Mouse (Mus musculus) liver, embryonic 16.5 days (tissue): ENCODE data around the gene Egfl7. TPM values are rescaled to one million over a fixed set of nuclear protein-coding genes. Genes with fewer than 3 reads are reported as not detected.
A peak's percentile ranks its signal among the peaks of the same experiment; 100 is the strongest.

Source experiments
- ATAC-seq: fragments of 200-750 bp; cut with Nextera tagmentation; 2 replicates; pipeline ENCODE4 v1.8.0; 2017; ENCODE audit warnings: low read depth, mild to moderate bottlenecking, moderate number of reproducible peaks, moderate library complexity
- H3K27ac ChIP-seq: fragments of 300-500 bp; sonication (generic); 2 replicates; pipeline ENCODE4 v1.5.1; 2014; ENCODE audit warnings: mild to moderate bottlenecking, low read length
- H3K27me3 ChIP-seq: fragments of 300-500 bp; sonication (generic); 2 replicates; pipeline ENCODE4 v1.6.1; 2014; ENCODE audit warnings: low read depth, low read length, mixed read lengths; ENCODE audit not compliant: control insufficient read depth, insufficient read depth
- H3K36me3 ChIP-seq: fragments of 300-500 bp; sonication (generic); 2 replicates; pipeline ENCODE4 v1.6.1; 2014; ENCODE audit warnings: mild to moderate bottlenecking; ENCODE audit not compliant: control insufficient read depth, insufficient read depth
- H3K4me1 ChIP-seq: fragments of 300-500 bp; sonication (generic); 2 replicates; pipeline ENCODE4 v1.6.1; 2014; ENCODE audit warnings: low read depth, low read length, mixed read lengths; ENCODE audit not compliant: control insufficient read depth
- H3K4me2 ChIP-seq: fragments of 300-500 bp; sonication (generic); 2 replicates; pipeline ENCODE4 v1.6.1; 2014; ENCODE audit warnings: low read depth, low read length, mixed read lengths
- H3K4me3 ChIP-seq: fragments of 300-500 bp; sonication (generic); 2 replicates; pipeline ENCODE4 v1.5.1; 2014; ENCODE audit warnings: low read depth, mild to moderate bottlenecking, low read length
- H3K9ac ChIP-seq: fragments of 300-500 bp; sonication (generic); 2 replicates; pipeline ENCODE4 v1.6.1; 2014; ENCODE audit warnings: low read depth, low read length
- H3K9me3 ChIP-seq: fragments of 300-500 bp; sonication (generic); replicated peaks from 2 replicates; pipeline ENCODE4 v1.6.1; 2016; ENCODE audit warnings: low read length; ENCODE audit not compliant: control insufficient read depth
- WGBS: fragments of 180-500 bp; shearing (Covaris S2); extraction: QIAGEN DNeasy Blood & Tissue Kit; methylation state at CpG from one replicate; pipeline ENCODE4 v1.1.7; 2014; ENCODE audit not compliant: insufficient replicate concordance; 5-methylcytosine and 5-hydroxymethylcytosine counted together
- polyA plus RNA-seq: library from polyadenylated mRNA; unstranded; fragments of >200 nt; fragmentation: Nextera tagmentation; extraction: Ambion mirVana; gene quantifications from 2 replicates; pipeline ENCODE4 v1.2.1, GENCODE M21; 2015

The Egfl7 gene
- polyA plus RNA-seq, 1 experiment from 2014 or later = 54.3 TPM

GRCm38 (mm10) chr2:26582741-26583140, 2.9 kb downstream of the Egfl7 start:
- Histone ChIP-seq H3K4me1 (peaks cover 11% of the 10 kb centered on the region), H3K27ac (no peak overlapping the region), H3K9ac (no peak overlapping the region), H3K4me2 (no peak overlapping the region), H3K27me3 (no peaks in the 10 kb centered on the region), H3K4me3 (no peak overlapping the region), H3K36me3 (no peaks in the 10 kb centered on the region), H3K9me3 (no peaks in the 10 kb centered on the region)
- ATAC-seq = no peak
- 54% methylated on average over 7 of the region's 7 CpGs for WGBS

GRCm38 (mm10) chr2:26583640-26584039, 3.8 kb downstream of the Egfl7 start:
- no peaks in the 10 kb centered on the region for H3K9me3 ChIP-seq
- no peak overlapping the region for H3K4me2 ChIP-seq
- WGBS = 6% methylated on average over 11 of the region's 11 CpGs
- H3K4me3 ChIP-seq = no peak overlapping the region
- H3K27ac ChIP-seq = no peak overlapping the region
- H3K9ac ChIP-seq = no peak overlapping the region
- peak; percentile 9; the same call in 1 of the 2 replicates for ATAC-seq
- no peaks in the 10 kb centered on the region for H3K27me3 ChIP-seq
- no peaks in the 10 kb centered on the region for H3K36me3 ChIP-seq
- peaks cover 15% of the 10 kb centered on the region for H3K4me1 ChIP-seq

GRCm38 (mm10) chr2:26585713-26586112, 5.9 kb downstream of the Egfl7 start:
- no peaks in the 10 kb centered on the region for H3K27me3 ChIP-seq
- WGBS = 34% methylated on average over 6 of the region's 6 CpGs
- peak overlapping the region; percentile 0; the same call in 1 of the 2 replicates for H3K4me3 ChIP-seq
- no peak overlapping the region for H3K9ac ChIP-seq
- H3K27ac ChIP-seq = no peak overlapping the region
- H3K4me2 ChIP-seq = no peak overlapping the region
- no peaks in the 10 kb centered on the region for H3K9me3 ChIP-seq
- H3K4me1 ChIP-seq = peaks cover 15% of the 10 kb centered on the region
- no peaks in the 10 kb centered on the region for H3K36me3 ChIP-seq
- no peak for ATAC-seq

- Histone ChIP-seq H3K4me3 (peak within 1 kb of the TSS; percentile 65), H3K9me3 (no peaks in the 10 kb centered on the region), H3K27ac (no peak within 1 kb of the TSS), H3K27me3 (no peaks in the 10 kb centered on the region), H3K36me3 (no peaks in the 10 kb centered on the region), H3K4me2 (peak within 1 kb of the TSS; percentile 75), H3K9ac (peak within 1 kb of the TSS; percentile 65), H3K4me1 (peaks cover 15% of the 10 kb centered on the region)
- WGBS = under 1% methylated on average over 60 of the region's 65 CpGs
- peak; percentile 61 for ATAC-seq
Measured at GRCm38 (mm10) chr2:26586294-26587043, 6.7 kb downstream of the Egfl7 start, which contains the start of gene Gm20532. Gene Gm20532 (plus strand): TSS chr2:26586639.

GRCm38 (mm10) chr2:26587044-26587405, 7.2 kb downstream of the Egfl7 start:
- Histone ChIP-seq H3K27me3 (no peaks in the 10 kb centered on the region), H3K36me3 (no peaks in the 10 kb centered on the region), H3K9ac (peak overlapping the region; percentile 65), H3K4me1 (peaks cover 15% of the 10 kb centered on the region), H3K27ac (no peak overlapping the region), H3K9me3 (no peaks in the 10 kb centered on the region), H3K4me2 (peak overlapping the region; percentile 75), H3K4me3 (peak overlapping the region; percentile 65)
- ATAC-seq = peak; percentile 9
- WGBS = 4% methylated on average over 11 of the region's 11 CpGs

- H3K9me3 ChIP-seq = no peaks in the 10 kb centered on the region
- no peaks in the 10 kb centered on the region for H3K27me3 ChIP-seq
- H3K36me3 ChIP-seq = peaks cover 8% of the 10 kb centered on the region
- H3K9ac ChIP-seq = no peak overlapping the region
- H3K4me1 ChIP-seq = peaks cover 15% of the 10 kb centered on the region
- no peak overlapping the region for H3K4me2 ChIP-seq
- 56% methylated on average over 4 of the region's 4 CpGs for WGBS
- no peak overlapping the region for H3K4me3 ChIP-seq
- H3K27ac ChIP-seq = no peak overlapping the region
- no peak for ATAC-seq
Measured at GRCm38 (mm10) chr2:26588573-26588972, 8.8 kb downstream of the Egfl7 start.

GRCm38 (mm10) chr2:26589284-26589683, 9.5 kb downstream of the Egfl7 start:
- no peak overlapping the region for H3K4me3 ChIP-seq
- 80% methylated on average over 10 of the region's 10 CpGs for WGBS
- no peaks in the 10 kb centered on the region for H3K9me3 ChIP-seq
- H3K27me3 ChIP-seq = no peaks in the 10 kb centered on the region
- ATAC-seq = no peak
- H3K36me3 ChIP-seq = peaks cover 9% of the 10 kb centered on the region
- peaks cover 15% of the 10 kb centered on the region for H3K4me1 ChIP-seq
- H3K9ac ChIP-seq = no peak overlapping the region
- no peak overlapping the region for H3K4me2 ChIP-seq
- H3K27ac ChIP-seq = no peak overlapping the region

GRCm38 (mm10) chr2:26590282-26590681, 10.5 kb downstream of the Egfl7 start:
- Histone ChIP-seq H3K4me3 (no peak overlapping the region), H3K27me3 (no peaks in the 10 kb centered on the region), H3K9me3 (no peaks in the 10 kb centered on the region), H3K9ac (no peak overlapping the region), H3K4me2 (no peak overlapping the region), H3K27ac (no peak overlapping the region), H3K4me1 (peaks cover 21% of the 10 kb centered on the region), H3K36me3 (peaks cover 9% of the 10 kb centered on the region)
- 85% methylated on average over 7 of the region's 7 CpGs for WGBS
- no peak for ATAC-seq

GRCm38 (mm10) chr2:26590962-26591361, 11.1 kb downstream of the Egfl7 start:
- 76% methylated on average over 7 of the region's 7 CpGs for WGBS
- Histone ChIP-seq H3K27ac (no peak overlapping the region), H3K9me3 (no peaks in the 10 kb centered on the region), H3K4me2 (no peak overlapping the region), H3K9ac (no peak overlapping the region), H3K36me3 (peaks cover 9% of the 10 kb centered on the region), H3K4me1 (peaks cover 27% of the 10 kb centered on the region), H3K4me3 (no peak overlapping the region), H3K27me3 (no peaks in the 10 kb centered on the region)
- ATAC-seq = no peak
